Mouse (Mus musculus) ES-E14 (cell line): ENCODE results near the gene D8Ertd738e.
"Not testable (repeated sequence)": the region's sequence is repeated elsewhere in the genome, so short reads cannot be mapped to it uniquely, and the experiment has no call there.

Experiments
- CHD2 ChIP-seq: IDR thresholded peaks from 2 replicates; pipeline ENCODE4 v1.6.1; 2014; ENCODE audit warnings: mild to moderate bottlenecking, low read depth, low read length, inconsistent platforms
- HCFC1 ChIP-seq: IDR thresholded peaks from 2 replicates; pipeline ENCODE4 v1.6.1; 2012; ENCODE audit warnings: low read length, inconsistent platforms, borderline replicate concordance; ENCODE audit not compliant: insufficient read depth
- ZC3H11A ChIP-seq: IDR thresholded peaks from 2 replicates; pipeline ENCODE4 v1.6.1; 2012; ENCODE audit warnings: low read depth, mild to moderate bottlenecking, inconsistent platforms, low read length, borderline replicate concordance
- ZNF384 ChIP-seq: IDR thresholded peaks from 2 replicates; pipeline ENCODE4 v1.6.1; 2012; ENCODE audit warnings: low read depth, low read length, inconsistent platforms

DNA sequence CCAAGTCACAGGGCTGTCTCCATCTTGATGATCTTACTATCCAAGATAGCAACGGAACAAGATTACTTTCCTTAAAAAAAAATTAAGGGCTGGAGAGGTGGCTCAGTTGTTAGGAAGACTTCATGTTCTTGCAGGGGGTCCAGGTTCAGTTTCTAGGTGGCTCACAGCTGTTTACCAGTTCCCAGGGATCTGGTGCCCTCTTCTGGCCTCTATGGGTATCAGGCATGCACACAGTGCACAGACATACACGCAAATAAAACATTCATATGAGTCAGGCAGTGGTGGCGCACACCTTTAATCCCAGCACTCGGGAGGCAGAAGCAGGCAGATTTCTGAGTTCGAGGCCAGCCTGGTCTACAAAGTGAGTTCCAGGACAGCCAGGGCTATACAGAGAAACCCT is 36.1 kb upstream of the D8Ertd738e start:
- not testable (repeated sequence) for TF ChIP-seq HCFC1, ZNF384, CHD2
- peak; percentile 35; the same call in 1 of the 2 replicates for TF ChIP-seq ZC3H11A
